In genomic region chr14:15660886-15661285, GRCm38 (mm10) we compare ENCODE assay signal across 21 mouse cellular contexts.
A peak's percentile ranks its signal among the peaks of the same experiment; 100 is the strongest.
DNase-seq lines count a peak whose midpoint lies in the region; ATAC-seq and TF ChIP-seq lines count a peak whose summit lies in the region.
"Had no signal": no experiment of that assay in that cellular context is flagged by ENCODE, and none has a peak within 500 bp of the region (broad histone marks: within the 10 kb centered on the region; RNA-seq: fewer than 3 reads in every experiment).

No protein-coding gene starts in this region.

- H3K4me3 ChIP-seq in liver, postnatal 0 days (ENCODE audit: low read depth, low read length) = no peak overlapping the region
- H3K4me3 ChIP-seq: embryonic facial prominence, embryonic 12.5 days; forebrain, embryonic 15.5 days; heart, embryonic 10.5 days; hindbrain, embryonic 12.5 days had no signal

- peak; percentile 27 for DNase-seq in cerebellum, adult 11 months
- DNase-seq in cerebellum, adult 18-20 months = peak; percentile 50 to 63
- DNase-seq in cerebellum, adult 9-11 months = peak; percentile 72
- peak; percentile 34 to 57 for DNase-seq in cerebellum, postnatal 36 days
- no peak for DNase-seq in right cerebral cortex, postnatal 25 days
- no peak for DNase-seq in liver, postnatal 0 days
- no peak for DNase-seq in adrenal gland, postnatal 10 days
- DNase-seq: adrenal gland, postnatal 25 days; gastrocnemius, postnatal 10 days; heart, adult 18-20 months; heart, postnatal 10 days; heart, postnatal 4 days; kidney, adult 9 months had no signal

- H3K27ac ChIP-seq in liver, postnatal 0 days (ENCODE audit: low read depth) = no peak overlapping the region
- H3K27ac ChIP-seq: embryonic facial prominence, embryonic 12.5 days; forebrain, embryonic 15.5 days; heart, embryonic 10.5 days; hindbrain, embryonic 12.5 days had no signal

- H3K27me3 ChIP-seq in liver, postnatal 0 days (ENCODE audit: insufficient read depth, low read length) = no peaks in the 10 kb centered on the region
- H3K27me3 ChIP-seq: embryonic facial prominence, embryonic 12.5 days; forebrain, embryonic 15.5 days; hindbrain, embryonic 12.5 days had no signal

- no peak for TF ChIP-seq CTCF in liver, postnatal 0 days (IDR thresholded peaks at IDR 0.05; ENCODE audit: low read depth)

- H3K9me3 ChIP-seq in liver, postnatal 0 days (ENCODE audit: low read length) = no peaks in the 10 kb centered on the region
- H3K9me3 ChIP-seq: embryonic facial prominence, embryonic 12.5 days; forebrain, embryonic 15.5 days; G1E; heart, embryonic 10.5 days; hindbrain, embryonic 12.5 days had no signal

- WGBS in liver, postnatal 0 days (ENCODE audit: insufficient replicate concordance) = 54% methylated on average over 2 of the region's 2 CpGs

- H3K4me1 ChIP-seq in liver, postnatal 0 days (ENCODE audit: insufficient read depth) = no peaks in the 10 kb centered on the region
- H3K4me1 ChIP-seq: embryonic facial prominence, embryonic 12.5 days; forebrain, embryonic 15.5 days; heart, embryonic 10.5 days; hindbrain, embryonic 12.5 days had no signal

- ATAC-seq in liver, postnatal 0 days = no peak
- ATAC-seq: forebrain, embryonic 15.5 days; hindbrain, embryonic 16.5 days; inflammation-experienced regulatory T-cells, adult 6 months; intestine, postnatal 0 days had no signal

- H3K4me2 ChIP-seq in liver, postnatal 0 days (ENCODE audit: low read depth, low read length) = no peak overlapping the region
- H3K4me2 ChIP-seq: embryonic facial prominence, embryonic 12.5 days; forebrain, embryonic 15.5 days; hindbrain, embryonic 12.5 days had no signal

- H3K36me3 ChIP-seq in liver, postnatal 0 days (replicated peaks; ENCODE audit: insufficient read depth, low read length) = no peaks in the 10 kb centered on the region
- H3K36me3 ChIP-seq: embryonic facial prominence, embryonic 12.5 days; forebrain, embryonic 15.5 days; G1E; heart, embryonic 10.5 days; hindbrain, embryonic 12.5 days had no signal

- H3K9ac ChIP-seq in liver, postnatal 0 days (replicated peaks) = no peak overlapping the region
- H3K9ac ChIP-seq: embryonic facial prominence, embryonic 12.5 days; forebrain, embryonic 15.5 days; hindbrain, embryonic 12.5 days had no signal

- no peak for TF ChIP-seq EP300 in liver, postnatal 0 days (IDR thresholded peaks at IDR 0.05; ENCODE audit: low read depth)

Comparison
In these comparisons a context has a peak if more than half of its experiments do, and no peak if none do; other contexts are left out.
1. DNase-seq: peak in cerebellum, adult 11 months (single experiment), cerebellum, adult 18-20 months (2 of 2), cerebellum, adult 9-11 months (single experiment) and cerebellum, postnatal 36 days (2 of 2); none in right cerebral cortex, postnatal 25 days (single experiment), liver, postnatal 0 days (single experiment) and adrenal gland, postnatal 10 days (single experiment).